Mouse (Mus musculus): ENCODE results near the gene Rad23b. TPM values are rescaled to one million over a fixed set of nuclear protein-coding genes. Genes with fewer than 3 reads are reported as not detected.
"Not testable (repeated sequence)": the region's sequence is repeated elsewhere in the genome, so short reads cannot be mapped to it uniquely, and the experiment has no call there.

Gene Rad23b
- 100 to 1,000 TPM in 2 of 26 experiments, 10 to 100 TPM in 24; 34.1 to 107 (median 76.3) TPM for total RNA-seq (2018; cell fraction: chromatin; rRNA removed)
- 100 to 1,000 TPM in 2 of 26 experiments, 10 to 100 TPM in 24; 74.3 to 106 (median 83.6) TPM for total RNA-seq (2018; cell fraction: cytosol; rRNA removed)
- 10 to 100 TPM; 34.5 to 91.3 (median 68.6) TPM for total RNA-seq (2018; cell fraction: nucleus; rRNA removed)
- 67.1 to 167 TPM (median 101 TPM) in 3 replicates for polyA plus RNA-seq (2018)

- H3K36me3 ChIP-seq (ENCODE audit: inconsistent target) = no peaks in the 10 kb centered on the region
- H3K27ac ChIP-seq = peak within 1 kb of the TSS; percentile 71
- H3K79me2 ChIP-seq (ENCODE audit: inconsistent target) = peaks cover 43% of the 10 kb centered on the region
- H3K4me3 ChIP-seq (ENCODE audit: inconsistent target) = peak within 1 kb of the TSS; percentile 71
- under 1% methylated on average over 69 of the region's 77 CpGs for WGBS (ENCODE audit: missing documents)
Observed at GRCm38 (mm10) chr4:55349452-55350218, at the start of gene Rad23b. TSS of gene Rad23b (plus strand) at chr4:55350043.

DNA sequence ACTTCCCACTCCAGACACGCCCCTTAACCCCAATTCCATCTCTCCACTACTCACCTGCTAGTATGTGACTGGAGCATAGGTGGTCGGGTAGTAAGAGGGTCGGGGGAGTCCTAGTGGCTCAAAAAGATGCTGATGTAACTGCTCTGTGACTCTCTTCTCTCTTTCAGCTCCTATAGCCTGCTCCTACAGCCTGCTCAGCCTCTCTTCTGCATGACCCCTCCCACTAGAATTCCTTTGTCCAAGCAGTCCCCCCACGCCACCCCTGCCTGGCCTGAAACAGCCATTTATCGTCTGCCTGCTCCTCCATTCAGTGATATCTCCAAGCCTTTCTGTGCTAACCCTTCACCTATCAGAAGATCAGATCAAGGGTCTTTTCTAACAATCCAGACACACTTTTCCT is 45.7 kb upstream of the Rad23b start:
- no peak overlapping the region for H3K27ac ChIP-seq
- no peaks in the 10 kb centered on the region for H3K79me2 ChIP-seq (ENCODE audit: inconsistent target)
- H3K36me3 ChIP-seq (ENCODE audit: inconsistent target) = no peaks in the 10 kb centered on the region
- WGBS (ENCODE audit: missing documents) = 88% methylated on average over 5 of the region's 5 CpGs
- H3K4me3 ChIP-seq (ENCODE audit: inconsistent target) = no peak overlapping the region

DNA sequence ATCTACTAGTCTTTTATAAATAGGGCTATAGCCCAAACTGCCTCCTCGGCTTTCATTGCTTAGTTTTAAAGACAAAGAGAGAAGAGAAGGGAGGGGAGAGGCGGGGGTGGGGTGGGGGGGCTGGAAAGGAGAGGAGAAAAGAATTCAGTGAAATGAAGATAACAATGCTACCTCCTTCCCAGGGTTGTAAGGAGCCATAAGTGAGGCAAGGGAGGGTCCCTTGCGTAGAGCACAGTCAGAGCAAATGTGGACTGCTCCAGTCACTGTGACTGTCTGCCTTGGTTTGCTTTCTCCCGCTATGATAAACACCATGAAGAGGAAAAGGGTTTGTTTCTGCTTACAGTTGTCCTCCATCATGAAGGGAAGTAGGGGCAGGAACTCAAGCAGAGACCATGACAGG is 43.2 kb upstream of the Rad23b start:
- no peaks in the 10 kb centered on the region for H3K36me3 ChIP-seq (ENCODE audit: inconsistent target)
- 94% methylated on average over 4 of the region's 4 CpGs for WGBS (ENCODE audit: missing documents)

DNA sequence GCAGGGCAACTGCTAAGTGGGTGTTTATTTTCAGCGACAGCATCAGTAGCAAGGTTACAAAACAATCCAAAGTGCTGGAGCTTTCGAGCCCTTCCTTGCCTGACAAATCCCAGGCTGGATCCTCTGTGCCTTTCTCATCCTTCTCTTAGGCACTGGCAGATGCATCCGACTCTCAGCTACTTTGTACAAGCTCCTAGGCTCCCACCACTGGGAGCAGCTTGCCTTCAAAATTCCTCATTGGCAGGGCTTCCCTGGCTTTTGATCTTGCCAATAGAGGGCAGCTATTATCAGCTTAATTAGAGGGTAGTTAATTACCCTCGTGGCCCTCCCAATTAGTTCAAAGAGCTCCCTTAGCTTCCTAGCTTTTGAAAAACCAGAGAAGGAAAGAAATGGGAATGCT is 33.1 kb upstream of the Rad23b start:
- no peaks in the 10 kb centered on the region for H3K36me3 ChIP-seq (ENCODE audit: inconsistent target)
- no peak overlapping the region for H3K4me3 ChIP-seq (ENCODE audit: inconsistent target)
- H3K27ac ChIP-seq = no peak overlapping the region
- WGBS (ENCODE audit: missing documents) = 79% methylated on average over 4 of the region's 4 CpGs
- no peaks in the 10 kb centered on the region for H3K79me2 ChIP-seq (ENCODE audit: inconsistent target)

More for the DNA sequence above, 43.2 kb upstream of the Rad23b start:
- H3K27ac ChIP-seq = no peak overlapping the region
- no peaks in the 10 kb centered on the region for H3K79me2 ChIP-seq (ENCODE audit: inconsistent target)
- no peak overlapping the region for H3K4me3 ChIP-seq (ENCODE audit: inconsistent target)

DNA sequence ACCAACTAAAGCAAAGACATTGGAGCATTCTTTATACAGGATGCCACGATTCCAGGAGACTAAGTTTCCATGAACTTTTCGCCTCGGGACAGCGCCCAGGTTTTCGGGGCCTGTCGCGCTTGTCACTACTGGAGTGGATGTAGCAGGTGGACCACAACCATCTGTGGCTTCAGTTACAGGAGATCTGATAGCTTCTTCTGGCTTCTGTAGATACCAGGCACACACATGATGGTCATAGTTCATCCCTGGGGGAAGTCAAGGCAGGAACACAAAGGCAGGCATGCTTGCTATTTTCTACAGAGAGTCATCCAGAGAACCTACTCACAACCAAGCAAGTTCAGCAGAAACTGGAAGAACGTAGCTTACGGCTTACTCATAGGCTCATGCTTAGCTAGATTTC is 31.5 kb upstream of the Rad23b start:
- H3K79me2 ChIP-seq (ENCODE audit: inconsistent target); H3K36me3 ChIP-seq (ENCODE audit: inconsistent target); H3K4me3 ChIP-seq (ENCODE audit: inconsistent target); H3K27ac ChIP-seq: not testable (repeated sequence)
- 97% methylated on average over 2 of the region's 9 CpGs for WGBS (ENCODE audit: missing documents)

- 67% methylated on average over 4 of the region's 4 CpGs for WGBS (ENCODE audit: missing documents)
- no peak overlapping the region for H3K4me3 ChIP-seq (ENCODE audit: inconsistent target)
- H3K36me3 ChIP-seq (ENCODE audit: inconsistent target) = no peaks in the 10 kb centered on the region
- no peaks in the 10 kb centered on the region for H3K79me2 ChIP-seq (ENCODE audit: inconsistent target)
- no peak overlapping the region for H3K27ac ChIP-seq
Observed at GRCm38 (mm10) chr4:55325786-55326518, 23.9 kb upstream of the Rad23b start.

- WGBS (ENCODE audit: missing documents) = 14% methylated on average over 4 of the region's 4 CpGs
- no peaks in the 10 kb centered on the region for H3K36me3 ChIP-seq (ENCODE audit: inconsistent target)
- H3K4me3 ChIP-seq (ENCODE audit: inconsistent target) = no peak overlapping the region
- H3K79me2 ChIP-seq (ENCODE audit: inconsistent target) = no peaks in the 10 kb centered on the region
- H3K27ac ChIP-seq = no peak overlapping the region
Observed at GRCm38 (mm10) chr4:55327508-55327907, 22.3 kb upstream of the Rad23b start.

- no peaks in the 10 kb centered on the region for H3K79me2 ChIP-seq (ENCODE audit: inconsistent target)
- no peak overlapping the region for H3K27ac ChIP-seq
- no peak overlapping the region for H3K4me3 ChIP-seq (ENCODE audit: inconsistent target)
- 97% methylated on average over 11 of the region's 11 CpGs for WGBS (ENCODE audit: missing documents)
- no peaks in the 10 kb centered on the region for H3K36me3 ChIP-seq (ENCODE audit: inconsistent target)
Observed at GRCm38 (mm10) chr4:55328471-55328870, 21.4 kb upstream of the Rad23b start.

DNA sequence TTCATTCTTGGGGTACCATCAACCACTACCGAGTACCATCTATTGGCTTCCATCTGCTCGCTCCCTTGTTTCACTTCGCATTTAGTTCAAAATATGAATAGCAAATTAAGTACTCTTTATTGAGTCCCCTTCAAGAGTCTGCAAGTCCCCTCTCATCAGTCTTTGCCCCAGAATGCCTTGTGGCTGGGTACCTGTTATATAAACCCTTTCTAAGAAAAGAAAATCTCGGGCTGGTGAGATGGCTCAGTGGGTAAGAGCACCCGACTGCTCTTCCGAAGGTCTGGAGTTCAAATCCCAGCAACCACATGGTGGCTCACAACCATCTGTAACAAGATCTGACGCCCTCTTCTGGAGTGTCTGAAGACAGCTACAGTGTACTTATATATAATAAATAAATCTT is 20.9 kb upstream of the Rad23b start:
- H3K27ac ChIP-seq; H3K79me2 ChIP-seq (ENCODE audit: inconsistent target); H3K4me3 ChIP-seq (ENCODE audit: inconsistent target); H3K36me3 ChIP-seq (ENCODE audit: inconsistent target): not testable (repeated sequence)
- 100% methylated on average over 3 of the region's 7 CpGs for WGBS (ENCODE audit: missing documents)

DNA sequence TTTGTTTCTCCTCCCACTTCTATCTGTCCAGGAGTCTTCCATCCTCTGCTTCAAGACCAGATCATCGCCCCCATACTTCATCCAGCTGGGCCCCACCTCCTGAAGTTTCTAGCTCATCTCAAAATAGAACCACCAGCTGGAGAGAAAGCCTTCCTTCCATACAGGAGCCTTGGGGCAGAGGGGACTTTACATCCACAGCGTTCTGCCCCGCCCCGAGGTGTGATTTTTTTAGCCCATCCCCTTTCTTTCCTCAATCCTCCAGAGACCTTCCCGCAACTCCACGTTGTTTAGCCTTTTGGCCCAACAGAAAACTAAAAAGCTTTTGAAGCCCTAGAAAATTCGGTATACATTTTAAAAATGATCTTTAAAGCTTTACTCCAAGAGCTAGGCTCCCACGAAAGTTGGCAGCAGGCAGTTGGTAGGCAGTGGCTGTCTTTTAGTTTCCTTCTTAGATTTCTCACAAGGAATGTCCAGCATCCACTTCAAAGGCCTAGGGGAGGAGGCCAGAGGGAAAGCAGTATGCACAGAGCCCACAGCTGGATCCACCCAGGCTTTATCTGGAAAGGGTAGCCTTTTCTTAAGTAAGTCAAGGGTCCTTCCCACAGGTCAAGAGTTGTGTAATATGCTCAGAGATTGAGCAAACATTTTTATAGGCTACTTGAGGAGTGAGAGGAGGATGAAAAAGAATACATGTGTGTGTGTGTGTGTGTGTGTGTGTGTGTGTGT is 20.1 kb upstream of the Rad23b start:
- WGBS (ENCODE audit: missing documents) = 88% methylated on average over 8 of the region's 8 CpGs
- Histone ChIP-seq H3K79me2 (ENCODE audit: inconsistent target) (no peaks in the 10 kb centered on the region), H3K4me3 (ENCODE audit: inconsistent target) (no peak overlapping the region), H3K36me3 (ENCODE audit: inconsistent target) (no peaks in the 10 kb centered on the region), H3K27ac (no peak overlapping the region)

DNA sequence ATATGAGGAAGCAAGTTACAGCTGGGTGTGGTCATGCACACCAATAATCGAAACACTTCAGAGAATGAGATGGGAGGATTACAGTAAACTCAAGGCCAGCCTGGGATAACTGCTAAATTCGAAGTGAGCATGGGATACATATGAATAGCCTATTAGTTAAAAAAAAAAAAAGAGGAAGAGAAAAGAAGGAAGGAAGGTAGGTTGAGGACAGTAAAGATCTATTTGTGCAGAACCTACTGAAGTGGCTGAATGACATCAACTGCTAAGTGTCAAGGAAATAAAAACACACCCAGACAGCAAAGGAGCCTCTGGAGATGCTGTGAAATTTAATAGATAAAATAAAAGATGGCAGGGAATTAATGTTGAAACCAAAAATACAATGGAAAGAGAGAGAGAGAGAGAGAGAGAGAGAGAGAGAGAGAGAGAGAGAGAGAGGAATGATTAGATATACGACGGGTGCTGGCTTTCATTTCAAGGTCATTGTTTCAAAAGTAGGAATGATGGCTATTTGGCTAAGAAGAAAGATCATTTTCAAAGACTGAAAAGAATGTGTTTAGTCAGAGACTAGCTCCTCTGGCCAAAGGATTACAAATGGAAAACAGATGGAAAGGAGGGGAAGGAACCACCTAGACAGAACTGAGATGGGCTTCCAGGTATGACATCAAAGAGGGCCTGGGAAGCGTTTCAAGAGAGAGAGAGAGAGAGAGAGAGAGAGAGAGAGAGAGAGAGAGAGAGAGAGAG is 14.6 kb upstream of the Rad23b start:
- no peak overlapping the region for H3K27ac ChIP-seq
- H3K4me3 ChIP-seq (ENCODE audit: inconsistent target) = no peak overlapping the region
- no peaks in the 10 kb centered on the region for H3K36me3 ChIP-seq (ENCODE audit: inconsistent target)
- no peaks in the 10 kb centered on the region for H3K79me2 ChIP-seq (ENCODE audit: inconsistent target)
- WGBS (ENCODE audit: missing documents) = 55% methylated on average over 5 of the region's 5 CpGs

GRCm38 (mm10) chr4:55338905-55339304 is 10.9 kb upstream of the Rad23b start:
- Histone ChIP-seq H3K27ac (no peak overlapping the region), H3K4me3 (ENCODE audit: inconsistent target) (no peak overlapping the region), H3K79me2 (ENCODE audit: inconsistent target) (no peaks in the 10 kb centered on the region), H3K36me3 (ENCODE audit: inconsistent target) (no peaks in the 10 kb centered on the region)
- WGBS (ENCODE audit: missing documents) = 88% methylated on average over 1 of the region's 1 CpGs

DNA sequence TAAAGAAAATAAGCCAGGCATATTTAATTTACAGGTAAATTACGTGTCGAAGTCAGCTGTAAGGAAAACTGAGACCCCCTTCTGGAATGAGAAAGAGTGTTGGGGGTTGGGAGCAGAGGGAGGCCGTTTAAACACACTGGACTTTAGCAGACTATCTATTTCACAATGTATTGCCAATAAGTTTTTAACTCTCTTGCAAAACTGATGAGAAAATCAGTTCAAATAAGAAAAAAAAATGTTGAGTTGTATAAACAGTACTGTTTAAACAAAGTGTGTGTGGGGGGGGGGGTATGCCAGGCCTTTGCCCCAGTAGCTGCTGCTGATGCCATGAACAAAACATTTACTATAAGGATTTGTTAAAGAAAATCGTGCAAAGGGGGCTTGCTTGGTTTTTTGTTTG is 10.5 kb upstream of the Rad23b start:
- no peak overlapping the region for H3K27ac ChIP-seq

DNA sequence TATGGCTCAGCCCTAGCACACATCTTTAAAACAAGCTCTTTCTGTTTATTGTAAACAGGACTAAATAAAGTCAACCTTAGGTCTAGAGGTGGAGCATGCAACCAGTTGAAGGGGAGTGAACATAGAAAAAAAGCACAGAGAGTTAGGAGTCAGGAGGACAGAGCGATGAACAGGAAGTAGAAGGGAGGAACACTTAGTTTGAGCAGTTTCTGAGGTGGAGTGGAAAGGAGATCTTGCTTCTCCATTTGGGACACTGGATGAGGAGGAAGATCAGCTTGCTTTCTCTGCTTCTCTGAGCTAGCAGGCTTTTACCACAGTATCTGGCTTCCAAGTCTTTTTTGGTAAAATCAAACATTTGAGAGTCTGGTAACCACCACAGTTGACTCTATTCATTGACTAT is 8.0 kb upstream of the Rad23b start:
- no peak overlapping the region for H3K4me3 ChIP-seq (ENCODE audit: inconsistent target)
- H3K36me3 ChIP-seq (ENCODE audit: inconsistent target) = no peaks in the 10 kb centered on the region
- 18% methylated on average over 1 of the region's 1 CpGs for WGBS (ENCODE audit: missing documents)
- no peak overlapping the region for H3K27ac ChIP-seq
- H3K79me2 ChIP-seq (ENCODE audit: inconsistent target) = no peaks in the 10 kb centered on the region

More for the DNA sequence above, 10.5 kb upstream of the Rad23b start:
- 94% methylated on average over 3 of the region's 4 CpGs for WGBS (ENCODE audit: missing documents)
- H3K36me3 ChIP-seq (ENCODE audit: inconsistent target) = no peaks in the 10 kb centered on the region
- H3K4me3 ChIP-seq (ENCODE audit: inconsistent target) = no peak overlapping the region
- H3K79me2 ChIP-seq (ENCODE audit: inconsistent target) = no peaks in the 10 kb centered on the region

All from macrophage (primary cell).